Mouse (Mus musculus) heart, postnatal 25 days (tissue): ENCODE data around the gene Ptprk. TPM values are rescaled to one million over a fixed set of nuclear protein-coding genes. Genes with fewer than 3 reads are reported as not detected.

Experiments
- DNase-seq: peaks from one replicate; pipeline ENCODE4 v3.0.0; 2022; ENCODE audit warnings: low spot score
- intact Hi-C: fragments of 180-260 bp; cut with DNase I; formaldehyde crosslinking; loops from one replicate; pipeline ENCODE4 v1.15.1; 2025
- total RNA-seq, 2 experiments: library from RNA; stranded (reverse); gene quantifications; 2 replicates each; pipeline ENCODE4 v1.2.3; 2021

Gene Ptprk
- total RNA-seq, 2 experiments from 2014 or later = 25.2 to 27.0 TPM

DNA sequence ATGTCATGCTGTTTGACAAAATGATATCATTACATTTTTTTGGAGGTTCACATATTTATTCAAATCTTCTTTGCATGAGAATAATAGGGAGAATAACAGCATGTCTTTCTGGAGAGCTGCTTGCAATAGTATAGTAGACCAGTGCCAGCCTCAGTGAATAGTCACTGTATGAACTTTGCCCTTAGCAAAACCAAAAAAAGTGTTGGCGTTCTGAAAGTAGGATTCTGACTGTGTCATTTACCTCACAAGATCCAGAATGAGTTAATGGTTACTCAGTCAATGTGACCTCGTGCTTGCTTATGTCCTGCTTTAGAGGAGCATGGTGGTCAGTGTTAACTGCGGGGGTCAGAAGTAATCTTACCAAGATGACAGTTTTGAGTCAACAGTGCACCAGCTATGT lies 187.5 kb downstream of the Ptprk start:
- intact Hi-C loops = no loop called here
- DNase-seq = no peak

GRCm38 (mm10) chr10:28263546-28263945 lies 188.9 kb downstream of the Ptprk start:
- no peak for DNase-seq
- intact Hi-C loops = no loop called here

GRCm38 (mm10) chr10:28270273-28270672 lies 195.7 kb downstream of the Ptprk start:
- no peak for DNase-seq

DNA sequence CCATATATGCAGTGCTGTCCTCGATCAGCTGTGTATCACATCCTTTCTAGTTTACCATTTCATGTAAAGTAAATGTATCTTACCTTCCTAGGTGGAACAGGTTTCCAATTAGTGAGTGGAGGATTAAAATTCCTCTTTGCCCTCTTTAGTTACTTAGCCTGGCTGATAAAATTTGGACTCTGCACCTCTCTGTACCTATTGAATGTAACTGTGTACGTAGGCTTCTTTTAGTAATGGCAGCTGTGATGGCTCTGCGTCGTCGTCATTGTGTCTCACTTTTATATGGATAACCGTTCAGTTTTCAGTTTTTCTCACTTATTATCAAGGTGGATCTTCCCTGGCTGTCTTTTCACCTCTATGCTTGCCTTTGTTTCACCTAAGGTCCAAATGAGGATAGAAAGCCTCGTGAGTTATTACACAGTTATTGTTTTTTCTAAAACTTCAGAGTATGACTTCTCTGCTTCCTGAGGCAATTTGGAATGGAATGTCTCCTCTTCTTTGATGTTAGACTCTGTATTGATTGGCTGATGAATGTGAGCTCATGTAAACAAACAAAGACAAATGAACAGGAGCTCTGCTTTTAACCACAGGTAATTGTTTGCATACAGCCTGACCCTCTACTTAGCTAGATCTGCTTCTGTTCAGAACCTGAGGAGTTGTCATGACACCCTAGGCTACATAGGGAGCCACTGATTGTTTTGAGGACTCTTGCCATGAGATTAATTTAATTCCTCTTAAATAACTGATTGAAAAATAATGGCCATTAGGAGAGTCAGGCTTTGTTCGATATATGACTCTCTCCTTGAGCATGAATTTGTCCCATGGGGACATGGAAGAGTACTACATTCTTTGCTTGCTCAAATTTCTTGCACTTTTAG lies 197.3 kb downstream of the Ptprk start:
- no peak for DNase-seq
- intact Hi-C loops = no loop called here

More at GRCm38 (mm10) chr10:28270273-28270672, 195.7 kb downstream of the Ptprk start:
- intact Hi-C loops = no loop called here

DNA sequence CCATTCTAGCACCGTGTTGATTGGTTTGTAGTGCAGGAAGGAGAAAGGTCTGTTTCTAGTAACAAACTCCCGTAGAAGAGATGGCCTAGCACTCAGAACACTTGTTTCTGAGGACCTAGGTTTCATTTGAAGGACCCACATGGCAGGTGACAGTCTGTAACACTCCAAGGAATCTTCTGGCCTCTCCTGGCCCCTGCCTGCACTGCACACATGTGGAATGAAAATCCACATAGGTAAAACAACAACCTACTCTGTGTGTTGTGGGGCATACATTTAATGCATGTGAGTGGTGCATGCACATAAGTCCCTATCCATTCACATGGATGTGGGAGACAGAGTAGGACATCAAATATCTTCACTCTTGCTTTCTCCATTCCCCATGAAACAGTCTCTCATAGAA lies 204.1 kb downstream of the Ptprk start:
- no peak for DNase-seq
- intact Hi-C loops = no loop called here

DNA sequence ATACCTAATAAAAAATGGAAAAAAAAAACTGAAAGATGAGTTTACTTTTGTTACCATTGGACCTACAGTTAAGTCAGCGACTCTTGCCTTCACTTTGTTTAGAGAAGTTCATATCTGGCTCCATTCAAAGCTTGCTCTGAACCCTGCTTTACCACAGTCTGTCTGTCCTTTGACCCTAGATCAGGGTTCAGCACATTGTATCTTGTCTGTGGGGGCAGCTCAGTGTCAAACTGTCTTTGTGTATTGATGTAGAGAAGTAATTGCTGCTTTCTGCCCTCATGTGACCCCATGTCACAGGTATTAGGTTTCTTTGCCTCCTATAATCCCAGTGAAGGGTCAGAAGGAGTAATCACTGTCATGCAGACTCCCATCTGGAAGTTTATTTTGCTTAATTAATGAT lies 222.9 kb downstream of the Ptprk start:
- DNase-seq = no peak
- intact Hi-C loops = no loop called here

- DNase-seq = no peak
- intact Hi-C loops = no loop called here
These were observed 224.6 kb downstream of the Ptprk start for GRCm38 (mm10) chr10:28299207-28299606.

DNA sequence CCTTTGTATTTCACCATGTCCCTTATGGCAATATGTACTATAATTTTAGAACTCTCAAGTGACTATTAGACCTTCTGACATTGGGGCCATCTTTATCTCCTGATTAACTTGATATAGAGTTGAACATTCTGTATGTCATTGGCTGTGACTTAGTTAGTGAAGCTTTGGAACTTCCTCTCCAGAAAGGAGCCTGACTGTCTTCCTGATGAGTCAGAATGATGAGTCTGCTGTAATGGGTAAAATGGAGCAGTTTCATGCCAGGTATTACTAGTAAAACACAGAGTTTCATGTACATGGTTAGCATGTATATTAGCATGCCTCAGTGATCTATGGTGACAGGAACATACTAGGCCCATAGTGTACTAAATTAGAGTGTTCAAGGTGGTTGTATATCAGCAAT lies 229.2 kb downstream of the Ptprk start:
- intact Hi-C loops = no loop called here
- no peak for DNase-seq

DNA sequence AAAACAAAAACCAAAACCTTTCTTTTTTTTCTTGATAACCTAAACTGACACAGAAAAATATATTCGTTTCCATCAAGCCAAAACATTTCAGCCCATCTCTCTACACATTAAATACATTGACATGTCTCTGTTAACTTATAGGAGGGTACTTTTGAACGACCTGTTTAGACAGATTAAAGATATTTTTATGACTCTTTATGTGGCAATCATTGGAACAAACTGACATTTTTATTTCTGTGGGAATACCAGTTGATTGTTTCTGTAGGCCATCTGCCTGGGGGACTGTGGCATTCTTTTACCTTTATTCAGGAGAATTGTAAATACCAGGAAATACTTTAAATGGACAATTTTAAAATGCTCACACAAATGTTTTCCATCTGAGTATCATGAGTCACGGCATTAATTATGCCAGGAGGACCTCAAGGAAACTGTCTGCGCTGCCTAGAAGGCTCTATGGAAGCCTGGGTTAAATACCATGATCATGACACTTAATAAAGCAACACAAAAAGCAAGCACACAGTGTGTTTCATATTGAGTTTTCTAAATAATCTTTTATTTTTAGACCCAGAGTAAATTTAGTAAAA lies 229.8 kb downstream of the Ptprk start:
- intact Hi-C loops = no loop called here
- DNase-seq = no peak

- DNase-seq = no peak
- intact Hi-C loops = loop anchor here (5.0 kb wide), 1 partner anchor 56 kb away; no protein-coding TSS in a partner anchor
These were observed 231.9 kb downstream of the Ptprk start for GRCm38 (mm10) chr10:28306451-28307086.

DNA sequence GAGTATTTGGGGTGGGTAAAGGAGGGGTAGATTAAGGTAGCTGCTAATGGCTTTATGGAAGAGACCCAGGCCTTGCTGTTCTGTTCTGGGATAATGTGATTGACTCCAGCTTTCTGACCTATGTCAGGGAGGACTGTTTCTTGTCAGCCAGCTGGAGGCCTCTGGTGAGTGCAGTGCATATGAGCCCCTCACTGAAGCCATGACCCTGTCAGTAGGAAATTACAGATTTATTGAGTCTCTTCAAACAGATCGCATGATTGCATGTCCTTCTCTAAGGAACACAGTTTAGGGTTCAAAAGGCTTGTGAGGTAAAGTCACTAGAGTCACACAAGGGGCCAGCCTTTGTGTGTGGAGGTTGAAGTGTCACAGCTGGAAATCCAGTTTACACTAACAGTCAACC lies 236.7 kb downstream of the Ptprk start:
- DNase-seq = no peak
- intact Hi-C loops = no loop called here

DNA sequence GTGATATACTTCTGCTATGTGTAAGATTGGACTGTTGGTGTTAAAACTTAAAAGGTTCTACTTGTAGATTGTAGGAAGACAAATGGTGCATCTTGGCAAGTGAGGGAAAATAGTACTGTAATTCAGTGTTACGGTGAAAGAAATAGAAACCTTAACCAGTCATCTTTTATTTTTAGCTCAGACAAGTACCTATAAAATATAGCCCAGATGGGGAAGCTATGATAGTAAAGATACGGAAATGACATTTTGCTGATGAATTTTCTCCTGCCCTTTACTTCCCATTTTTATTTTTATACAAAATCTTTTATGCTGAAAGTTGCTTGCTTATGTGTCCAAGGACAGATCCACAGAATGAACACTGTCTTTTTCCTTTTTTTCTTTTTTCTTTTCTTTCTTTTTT lies 248.4 kb downstream of the Ptprk start:
- intact Hi-C loops = no loop called here
- DNase-seq = no peak

DNA sequence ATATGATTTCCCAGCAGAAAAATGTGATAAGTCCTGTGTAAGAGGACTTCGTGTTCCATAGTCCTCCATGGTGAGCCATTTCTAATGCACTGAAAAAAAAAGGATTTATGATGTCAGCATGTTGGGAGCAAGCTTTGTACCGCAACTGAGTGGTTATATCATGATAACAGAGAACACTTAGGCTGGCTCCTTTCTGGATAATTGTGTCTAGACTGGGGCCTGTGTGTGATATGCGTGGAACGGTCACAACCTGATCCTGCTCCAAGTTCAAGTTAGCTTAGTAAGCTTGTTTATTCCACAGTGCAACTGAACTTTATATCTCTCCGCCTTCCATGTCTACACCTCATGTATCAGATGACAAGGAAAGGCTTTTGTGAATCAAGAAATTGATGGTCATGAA lies 260.6 kb downstream of the Ptprk start:
- intact Hi-C loops = no loop called here
- no peak for DNase-seq

- intact Hi-C loops = no loop called here
- DNase-seq = no peak
These were observed 263.9 kb downstream of the Ptprk start for GRCm38 (mm10) chr10:28338536-28338935.

DNA sequence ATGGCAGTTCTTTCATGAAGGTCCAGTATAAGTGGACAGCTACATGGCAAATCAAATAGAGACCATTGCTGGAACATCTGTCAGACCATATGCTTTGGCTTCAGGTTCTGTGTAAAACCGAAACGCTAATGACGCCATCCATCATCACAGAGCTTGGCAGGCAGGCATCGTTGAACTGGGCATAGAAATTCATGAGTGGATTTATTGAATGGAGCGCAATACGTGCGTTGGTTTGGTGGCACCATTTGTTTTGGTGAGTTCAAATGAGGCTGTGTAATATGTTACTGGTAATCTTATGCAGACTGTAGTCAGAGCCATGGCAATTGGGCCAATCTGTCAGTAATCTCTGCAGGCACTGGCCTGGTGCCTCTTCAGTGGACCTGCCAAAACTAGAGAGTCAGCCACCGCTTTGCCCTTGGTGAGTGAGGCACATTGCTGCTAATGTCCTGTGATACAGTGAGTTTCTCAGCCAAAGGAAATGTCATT lies 270.6 kb downstream of the Ptprk start:
- intact Hi-C loops = no loop called here
- no peak for DNase-seq

DNA sequence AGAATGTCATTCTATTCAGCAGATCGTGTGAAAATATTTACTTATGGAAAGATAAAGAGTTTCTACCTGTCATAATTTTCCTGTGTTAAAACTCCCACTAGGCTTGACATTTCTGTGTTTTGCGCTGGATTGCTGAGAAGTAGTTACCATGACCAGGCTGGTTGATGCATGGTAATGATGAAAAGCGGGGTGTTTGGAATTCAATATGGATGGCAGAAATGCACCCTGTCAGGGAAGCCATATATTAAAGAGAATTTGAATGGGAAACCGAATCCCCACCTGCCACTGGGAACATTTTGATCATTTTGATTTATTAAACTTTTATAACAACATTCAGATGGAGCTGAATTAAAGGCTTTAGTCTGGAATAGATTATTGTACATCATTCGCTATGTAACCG lies 290.7 kb downstream of the Ptprk start:
- DNase-seq = no peak
- intact Hi-C loops = no loop called here

DNA sequence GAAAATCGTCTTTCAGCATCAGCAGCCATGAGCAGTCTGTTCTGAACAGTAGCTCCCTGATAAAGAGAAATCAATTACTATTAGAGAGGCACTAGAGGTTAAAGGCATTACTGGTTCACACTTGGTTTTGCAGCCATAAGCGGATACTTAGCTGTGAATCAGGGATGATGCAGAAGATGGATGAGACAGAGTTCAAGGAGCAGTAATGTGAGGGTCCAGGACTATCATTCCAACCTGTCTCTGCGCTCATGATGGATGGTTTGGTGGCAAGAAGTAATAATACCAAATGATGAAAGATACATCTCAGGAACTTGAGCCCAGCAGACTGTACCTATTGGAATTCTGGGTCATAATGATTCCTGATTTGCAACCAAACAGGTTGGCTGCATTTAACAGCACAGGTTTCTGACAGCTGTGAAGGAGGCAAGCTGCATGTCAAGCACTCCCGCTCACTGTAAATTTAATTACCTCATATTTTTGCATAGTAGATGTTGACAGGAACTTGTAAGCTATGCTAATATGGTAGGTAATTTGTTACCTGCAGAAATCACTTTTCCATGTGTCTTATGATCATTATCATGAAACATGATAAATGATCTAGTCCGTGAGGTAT lies 291.6 kb downstream of the Ptprk start:
- no peak for DNase-seq
- intact Hi-C loops = no loop called here

GRCm38 (mm10) chr10:28369808-28370207 lies 295.2 kb downstream of the Ptprk start:
- intact Hi-C loops = no loop called here
- no peak for DNase-seq

DNA sequence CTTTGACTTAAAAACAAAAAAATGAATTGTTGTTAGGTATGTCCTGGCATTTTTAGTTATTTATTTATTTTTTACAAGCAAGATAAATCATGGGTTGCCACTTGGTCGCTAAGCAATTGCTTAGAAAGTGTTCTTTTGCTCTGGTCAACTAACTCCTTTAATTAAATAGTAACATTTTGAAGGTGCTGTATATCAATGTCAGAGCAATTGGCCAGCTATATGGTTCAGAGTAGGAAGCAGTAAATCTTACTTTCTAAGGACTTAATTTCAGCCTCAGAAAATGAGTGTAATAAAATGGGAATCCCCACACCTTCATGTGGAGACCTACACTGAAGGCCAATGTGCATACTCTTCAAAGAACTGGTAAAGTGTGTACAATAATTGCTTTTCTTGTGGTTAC lies 300.3 kb downstream of the Ptprk start:
- intact Hi-C loops = no loop called here
- DNase-seq = no peak

DNA sequence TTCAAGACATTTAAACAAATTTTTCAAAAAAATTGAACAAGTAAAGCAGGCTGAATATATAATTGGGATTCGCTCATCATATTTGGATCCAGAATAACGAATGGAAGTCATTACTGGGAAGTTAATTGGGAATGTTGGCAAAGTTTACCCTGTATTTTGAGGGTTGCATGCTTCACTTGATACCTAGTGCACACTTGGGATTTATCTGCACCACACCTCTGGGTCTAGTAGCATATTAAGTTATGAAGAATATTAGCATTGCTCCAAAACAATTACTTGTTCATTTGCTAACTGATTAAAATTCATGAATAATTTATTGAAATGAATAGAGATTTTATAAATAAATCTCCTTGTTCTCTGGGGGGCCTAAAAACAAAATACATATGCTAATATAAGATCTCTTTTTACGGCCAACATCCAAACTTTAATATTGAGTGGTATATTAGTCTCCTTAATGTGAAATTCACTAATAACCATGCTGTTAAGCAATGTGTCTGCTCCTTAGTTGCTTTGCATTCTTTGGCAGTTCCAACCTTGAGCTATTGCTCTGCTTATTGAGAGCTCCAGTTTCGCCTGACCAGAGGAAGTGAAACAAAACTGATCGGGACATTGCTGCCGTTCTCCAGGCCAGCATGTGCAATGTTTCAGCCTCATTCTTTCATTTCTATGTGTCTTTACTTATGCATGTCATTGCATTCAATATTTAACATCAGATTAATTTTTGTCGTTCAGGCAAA lies 305.3 kb downstream of the Ptprk start:
- no peak for DNase-seq
- intact Hi-C loops = no loop called here
